Mouse (Mus musculus): ENCODE results near the gene Vmn1r129. TPM values are rescaled to one million over a fixed set of nuclear protein-coding genes. Genes with fewer than 3 reads are reported as not detected.
"Not testable (repeated sequence)": the region's sequence is repeated elsewhere in the genome, so short reads cannot be mapped to it uniquely, and the experiment has no call there.

Vmn1r129 gene
- total RNA-seq (2021) = not detected
- long read RNA-seq, experiment 1 = 0 reads
- long read RNA-seq, experiment 2 = 0 reads

DNA sequence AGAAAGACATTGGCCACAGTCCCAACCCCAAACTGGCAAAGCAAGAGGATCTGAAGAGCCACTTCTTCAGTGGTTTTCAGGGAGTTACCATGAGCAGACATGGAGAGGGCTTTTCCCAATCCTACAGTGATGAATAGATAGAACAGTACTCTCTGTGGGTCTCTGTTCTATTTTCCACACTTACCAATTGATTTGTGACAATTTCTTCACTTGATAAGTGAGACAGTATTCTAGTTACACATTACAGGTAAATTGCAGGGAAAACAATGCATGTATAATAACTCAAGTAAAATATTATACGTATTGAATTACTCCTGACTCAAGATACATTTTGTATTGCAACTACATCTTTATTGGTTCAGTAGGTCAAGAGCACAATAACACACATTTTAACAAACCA is at the start of gene Vmn1r129:
TSS of gene Vmn1r129 (minus strand) at position 101 of the 400 bp plus-strand sequence.
- intact Hi-C loops (cut with DNase I); DNase-seq: not testable (repeated sequence)

- intact Hi-C loops (cut with DNase I); DNase-seq: not testable (repeated sequence)
Observed at GRCm38 (mm10) chr7:21349073-21349472, 12.0 kb downstream of the Vmn1r129 start, which contains the start of gene Vmn1r128. TSS of gene Vmn1r128 (plus strand) at chr7:21349373.

DNA sequence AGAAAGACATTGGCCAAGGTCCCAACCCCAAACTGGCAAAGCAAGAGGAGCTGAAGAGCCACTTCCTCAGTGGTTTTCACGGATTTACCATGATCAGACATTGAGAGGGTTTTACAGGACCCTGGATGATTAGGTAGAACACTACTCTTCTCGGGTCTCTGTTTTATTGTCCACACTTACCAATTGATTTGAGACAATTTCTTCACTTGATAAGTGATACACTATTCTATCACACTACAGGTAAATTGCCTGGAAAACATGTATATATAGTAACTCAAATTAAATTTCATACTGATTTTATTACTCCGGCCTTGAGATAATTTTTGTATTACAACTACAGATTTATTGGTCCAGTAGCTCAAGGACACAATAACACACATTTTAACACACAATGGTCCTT is 41.3 kb downstream of the Vmn1r129 start, which contains the start of gene Vmn1r127:
TSS of gene Vmn1r127 (minus strand) at position 101 of the 400 bp plus-strand sequence.
- intact Hi-C loops (cut with DNase I); DNase-seq: not testable (repeated sequence)

Other genes starting within 250 kb of the Vmn1r129 start
- gene Vmn1r122, start 227.2 kb downstream of the Vmn1r129 start, total RNA-seq (2021) = not detected
- gene Vmn1r123, start 199.1 kb downstream of the Vmn1r129 start, total RNA-seq (2021) = not detected
- not detected for gene Gm5157, start 170.9 kb downstream of the Vmn1r129 start, total RNA-seq (2021)
- not detected for gene Vmn1r124, start 100.7 kb downstream of the Vmn1r129 start, total RNA-seq (2021)
- not detected for gene Vmn1r125, start 89.1 kb downstream of the Vmn1r129 start, total RNA-seq (2021)
- not detected for gene Vmn1r126, start 59.8 kb downstream of the Vmn1r129 start, total RNA-seq (2021)
- gene Vmn1r127, start 41.4 kb downstream of the Vmn1r129 start, total RNA-seq (2021) = not detected
- gene Vmn1r128, start 11.9 kb downstream of the Vmn1r129 start, total RNA-seq (2021) = not detected
- gene Gm6882, start 71.5 kb upstream of the Vmn1r129 start, total RNA-seq (2021) = not detected
- gene Vmn1r130, start 150.5 kb upstream of the Vmn1r129 start, total RNA-seq (2021) = not detected
- not detected for gene Vmn1r131, start 184.8 kb upstream of the Vmn1r129 start, total RNA-seq (2021)

Data from heart, postnatal 14 days (tissue).